ENCODE assay signal across 22 mouse cellular contexts in the genomic region with DNA sequence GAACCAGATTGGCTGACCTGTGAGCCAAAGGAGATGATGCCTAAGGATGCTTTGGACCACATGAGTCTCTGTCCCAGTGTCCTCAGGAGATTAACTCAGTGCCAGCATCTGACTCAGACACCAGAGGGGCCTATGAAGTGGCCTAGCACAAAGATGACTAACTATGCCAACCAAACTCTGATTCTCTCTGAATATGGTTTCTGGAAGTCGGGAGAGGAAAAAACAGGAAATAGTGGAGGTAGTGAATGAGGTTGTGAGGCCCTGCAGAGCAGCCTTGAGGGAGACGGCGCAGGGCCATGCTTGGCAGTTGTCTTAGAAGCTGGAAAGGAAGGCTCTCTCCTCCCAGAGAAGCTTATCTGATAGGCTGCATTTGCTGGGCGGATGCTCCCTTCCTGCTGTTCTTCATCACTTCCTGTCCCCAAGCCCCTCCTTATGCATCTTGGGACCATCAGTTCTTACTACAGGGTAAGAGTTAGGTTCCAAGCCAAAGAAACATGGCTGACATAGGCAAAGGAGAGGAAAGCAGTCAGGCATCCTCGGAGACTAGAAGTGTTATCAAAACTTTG.
DNase-seq lines count a peak whose midpoint lies in the region; ATAC-seq and TF ChIP-seq lines count a peak whose summit lies in the region.
"Had no signal": no experiment of that assay in that cellular context is flagged by ENCODE, and none has a peak within 500 bp of the region (broad histone marks: within the 10 kb centered on the region; RNA-seq: fewer than 3 reads in every experiment).

No protein-coding gene starts in this region.

- H3K9me3 ChIP-seq in heart, embryonic 12.5 days (replicated peaks): peaks cover 5% of the 10 kb centered on the region; the same call in 1 of the 2 replicates
- peaks cover 7% of the 10 kb centered on the region; the same call in 1 of the 2 replicates for H3K9me3 ChIP-seq in midbrain, embryonic 10.5 days (replicated peaks)
- no peaks in the 10 kb centered on the region; the same call in none of the 2 replicates for H3K9me3 ChIP-seq in midbrain, embryonic 16.5 days (replicated peaks; ENCODE audit: control insufficient read depth, low read length, poor library complexity, severe bottlenecking)
- no peaks in the 10 kb centered on the region for H3K9me3 ChIP-seq in MEL (replicated peaks; ENCODE audit: insufficient read depth, low read length)
- peaks cover 5% of the 10 kb centered on the region; the same call in 1 of the 2 replicates for H3K9me3 ChIP-seq in embryonic facial prominence, embryonic 10.5 days
- H3K9me3 ChIP-seq: intestine, embryonic 15.5 days; liver, embryonic 12.5 days had no signal

- WGBS in heart, embryonic 12.5 days: 43% methylated on average over 5 of the region's 5 CpGs
- 88% methylated on average over 5 of the region's 5 CpGs for WGBS in midbrain, embryonic 10.5 days
- WGBS in midbrain, embryonic 16.5 days: 81% methylated on average over 5 of the region's 5 CpGs
- 79% methylated on average over 5 of the region's 5 CpGs for WGBS in embryonic facial prominence, embryonic 10.5 days

- no peak for TF ChIP-seq POLR2A in MEL (IDR thresholded peaks at IDR 0.05; ENCODE audit: control insufficient read depth in 1 of 2, insufficient read depth in 1 of 2, low read depth in 1 of 2, low read length in 2 of 2, poor library complexity in 1 of 2)

- H3K27me3 ChIP-seq in heart, embryonic 12.5 days (replicated peaks): no peaks in the 10 kb centered on the region; the same call in 1 of the 2 replicates
- no peaks in the 10 kb centered on the region for H3K27me3 ChIP-seq in midbrain, embryonic 10.5 days (ENCODE audit: low read depth, poor library complexity, severe bottlenecking)
- H3K27me3 ChIP-seq in midbrain, embryonic 16.5 days (ENCODE audit: control insufficient read depth, insufficient read depth, low read depth, low read length): no peaks in the 10 kb centered on the region; the same call in 1 of the 2 replicates
- H3K27me3 ChIP-seq in MEL (ENCODE audit: control insufficient read depth in 1 of 2, insufficient read depth in 2 of 2, low read length in 2 of 2): no peaks in the 10 kb centered on the region
- H3K27me3 ChIP-seq in embryonic facial prominence, embryonic 10.5 days (replicated peaks; ENCODE audit: low read depth, poor library complexity, severe bottlenecking): 0 out of 2 replicates have a peak, but pooled peaks cover 5% of the 10 kb centered on the region
- H3K27me3 ChIP-seq: embryonic facial prominence, embryonic 12.5 days; intestine, embryonic 15.5 days had no signal

- no peaks in the 10 kb centered on the region for H3K79me2 ChIP-seq in MEL (ENCODE audit: control insufficient read depth, insufficient read depth, low read length, poor library complexity)

- TF ChIP-seq RAD21 in MEL (IDR thresholded peaks at IDR 0.05; ENCODE audit: low read depth, low read length): no peak

- no peaks in the 10 kb centered on the region for H3K36me3 ChIP-seq in heart, embryonic 12.5 days
- H3K36me3 ChIP-seq in midbrain, embryonic 10.5 days: no peaks in the 10 kb centered on the region
- H3K36me3 ChIP-seq in midbrain, embryonic 16.5 days (ENCODE audit: control insufficient read depth, insufficient read depth, low read length): no peaks in the 10 kb centered on the region
- H3K36me3 ChIP-seq in MEL (ENCODE audit: control insufficient read depth in 1 of 2, insufficient read depth in 2 of 2, low read length in 2 of 2): no peaks in the 10 kb centered on the region
- no peaks in the 10 kb centered on the region for H3K36me3 ChIP-seq in embryonic facial prominence, embryonic 10.5 days (replicated peaks)
- H3K36me3 ChIP-seq: embryonic facial prominence, embryonic 12.5 days; heart, embryonic 13.5 days; intestine, embryonic 15.5 days; limb, embryonic 12.5 days; liver, embryonic 12.5 days had no signal

- no peaks in the 10 kb centered on the region for H3K4me1 ChIP-seq in heart, embryonic 12.5 days (replicated peaks)
- peaks cover 64% of the 10 kb centered on the region for H3K4me1 ChIP-seq in midbrain, embryonic 10.5 days
- peaks cover 23% of the 10 kb centered on the region for H3K4me1 ChIP-seq in midbrain, embryonic 16.5 days (ENCODE audit: control insufficient read depth, insufficient read depth, low read length)
- H3K4me1 ChIP-seq in MEL (ENCODE audit: control insufficient read depth in 1 of 2, insufficient read depth in 2 of 2, low read length in 2 of 2): no peaks in the 10 kb centered on the region
- peaks cover 54% of the 10 kb centered on the region for H3K4me1 ChIP-seq in embryonic facial prominence, embryonic 10.5 days
- H3K4me1 ChIP-seq: intestine, embryonic 15.5 days; liver, embryonic 12.5 days had no signal

- TF ChIP-seq EP300 in MEL (IDR thresholded peaks at IDR 0.05; ENCODE audit: low read depth in 1 of 2, low read length in 2 of 2): no peak

- no peak for TF ChIP-seq CTCF in MEL (IDR thresholded peaks at IDR 0.05 in 2 of 3, conservative IDR thresholded peaks at IDR 0.05 in 1 of 3; ENCODE audit: control insufficient read depth in 1 of 3, insufficient read depth in 1 of 3, low read depth in 2 of 3, low read length in 3 of 3, poor library complexity in 1 of 3, severe bottlenecking in 1 of 3)

- H3K4me2 ChIP-seq in heart, embryonic 12.5 days: no peak overlapping the region
- no peak overlapping the region for H3K4me2 ChIP-seq in midbrain, embryonic 16.5 days (ENCODE audit: low read length)
- H3K4me2 ChIP-seq: embryonic facial prominence, embryonic 12.5 days; heart, embryonic 13.5 days; intestine, embryonic 15.5 days; limb, embryonic 12.5 days; liver, embryonic 12.5 days had no signal

- no peak overlapping the region for H3K9ac ChIP-seq in heart, embryonic 12.5 days
- H3K9ac ChIP-seq in midbrain, embryonic 16.5 days (ENCODE audit: low read depth, low read length): no peak overlapping the region
- H3K9ac ChIP-seq in MEL (ENCODE audit: control insufficient read depth, low read depth, low read length, poor library complexity, severe bottlenecking): no peak overlapping the region
- H3K9ac ChIP-seq: embryonic facial prominence, embryonic 12.5 days; heart, embryonic 13.5 days; intestine, embryonic 15.5 days; limb, embryonic 12.5 days; liver, embryonic 12.5 days had no signal

- peak; percentile 9 to 32 for DNase-seq in heart, adult 18-20 months
- DNase-seq in midbrain, embryonic 10.5 days (ENCODE audit: low spot score): no peak
- DNase-seq in MEL (ENCODE audit: low read depth, low spot score): peak; percentile 9
- no peak for DNase-seq in embryonic facial prominence, embryonic 10.5 days (ENCODE audit: low spot score)
- no peak for DNase-seq in kidney, postnatal 25 days
- DNase-seq: cerebellum, adult 9-11 months; gastrocnemius, postnatal 14 days; lung, adult 2 months; lung, postnatal 36 days; right cerebral cortex, postnatal 14 days; spleen, adult 18-20 months; thymus, postnatal 36 days had no signal

- no peak overlapping the region for H3K27ac ChIP-seq in heart, embryonic 12.5 days (ENCODE audit: poor library complexity, severe bottlenecking)
- H3K27ac ChIP-seq in midbrain, embryonic 10.5 days (replicated peaks): peak overlapping the region; percentile 85
- H3K27ac ChIP-seq in midbrain, embryonic 16.5 days (ENCODE audit: low read length): no peak overlapping the region
- H3K27ac ChIP-seq in MEL (ENCODE audit: control insufficient read depth, low read depth, low read length): no peak overlapping the region
- peak overlapping the region; percentile 63 for H3K27ac ChIP-seq in embryonic facial prominence, embryonic 10.5 days (replicated peaks)
- H3K27ac ChIP-seq: embryonic facial prominence, embryonic 12.5 days; heart, embryonic 13.5 days; intestine, embryonic 15.5 days; limb, embryonic 12.5 days; liver, embryonic 12.5 days had no signal

- H3K4me3 ChIP-seq in heart, embryonic 12.5 days: no peak overlapping the region
- H3K4me3 ChIP-seq in midbrain, embryonic 10.5 days: no peak overlapping the region
- no peak overlapping the region for H3K4me3 ChIP-seq in midbrain, embryonic 16.5 days (ENCODE audit: low read depth, low read length)
- no peak overlapping the region for H3K4me3 ChIP-seq in MEL (ENCODE audit: control insufficient read depth in 1 of 2, insufficient read depth in 1 of 2, low read depth in 2 of 2, low read length in 2 of 2)
- no peak overlapping the region for H3K4me3 ChIP-seq in embryonic facial prominence, embryonic 10.5 days
- H3K4me3 ChIP-seq: embryonic facial prominence, embryonic 12.5 days; erythroblast, embryonic 14.5 days; heart, embryonic 13.5 days; intestine, embryonic 15.5 days; limb, embryonic 12.5 days; liver, embryonic 12.5 days; myocyte had no signal

- ATAC-seq in heart, embryonic 12.5 days (ENCODE audit: insufficient number of reproducible peaks, low FRiP score): no peak
- ATAC-seq in midbrain, embryonic 16.5 days: no peak
- ATAC-seq: CD4-positive, CD25-positive, alpha-beta regulatory T cell, adult 4 months; intestine, embryonic 15.5 days; liver, embryonic 12.5 days had no signal

TF ChIP-seq in MEL, 35 proteins besides CTCF, POLR2A, EP300 and RAD21:
- no peak for TF ChIP-seq ZC3H11A (IDR thresholded peaks at IDR 0.05; ENCODE audit: low read depth, low read length)
- TF ChIP-seq HCFC1 (IDR thresholded peaks at IDR 0.05; ENCODE audit: low read depth, low read length): no peak
- no peak for TF ChIP-seq RCOR1 (IDR thresholded peaks at IDR 0.05; ENCODE audit: low read depth, low read length)
- no peak for TF ChIP-seq UBTF (IDR thresholded peaks at IDR 0.05; ENCODE audit: borderline replicate concordance, insufficient read depth, low read depth, low read length)
- TF ChIP-seq TBP (IDR thresholded peaks at IDR 0.05; ENCODE audit: low read depth, low read length): no peak
- TF ChIP-seq ZMIZ1 (IDR thresholded peaks at IDR 0.05; ENCODE audit: low read depth, low read length): no peak
- TF ChIP-seq CHD2 (IDR thresholded peaks at IDR 0.05; ENCODE audit: low read length): no peak
- no peak for TF ChIP-seq GABPA (IDR thresholded peaks at IDR 0.05; ENCODE audit: low read depth, low read length)
- TF ChIP-seq MYB (IDR thresholded peaks at IDR 0.05; ENCODE audit: low read depth, low read length): no peak
- TF ChIP-seq SIN3A (IDR thresholded peaks at IDR 0.05; ENCODE audit: low read length): no peak

Comparison
In these comparisons a context has a peak if more than half of its experiments do, and no peak if none do; other contexts are left out.
1. H3K27ac ChIP-seq: peak in midbrain, embryonic 10.5 days (single experiment) and embryonic facial prominence, embryonic 10.5 days (single experiment); none in heart, embryonic 12.5 days (single experiment), midbrain, embryonic 16.5 days (single experiment) and MEL (single experiment).
2. DNase-seq: peak in heart, adult 18-20 months (2 of 2) and MEL (single experiment); none in midbrain, embryonic 10.5 days (single experiment), embryonic facial prominence, embryonic 10.5 days (single experiment) and kidney, postnatal 25 days (0 of 2).